Mouse (Mus musculus) stomach, embryonic 16.5 days (tissue): Measurements from ENCODE around the gene Map4k3. TPM values are rescaled to one million over a fixed set of nuclear protein-coding genes. Genes with fewer than 3 reads are reported as not detected.
A peak's percentile ranks its signal among the peaks of the same experiment; 100 is the strongest.
"Not testable (repeated sequence)": the region's sequence is repeated elsewhere in the genome, so short reads cannot be mapped to it uniquely, and the experiment has no call there.

Source experiments
- ATAC-seq: fragments of 200-750 bp; cut with Nextera tagmentation; 2 replicates; pipeline ENCODE4 v1.8.0; 2017; ENCODE audit warnings: moderate number of reproducible peaks, moderate TSS enrichment; ENCODE audit not compliant: insufficient read depth, low FRiP score
- H3K27ac ChIP-seq: fragments of 300-500 bp; sonication (generic); 2 replicates; pipeline ENCODE4 v1.5.1; 2014; ENCODE audit warnings: low read length
- H3K27me3 ChIP-seq: fragments of 300-500 bp; sonication (generic); 2 replicates; pipeline ENCODE4 v1.6.1; 2014; ENCODE audit warnings: low read length, control low read depth, mixed read lengths; ENCODE audit not compliant: control insufficient read depth, insufficient read depth
- H3K36me3 ChIP-seq: fragments of 300-500 bp; sonication (generic); 2 replicates; pipeline ENCODE4 v1.6.1; 2014; ENCODE audit warnings: low read length; ENCODE audit not compliant: control insufficient read depth, insufficient read depth
- H3K4me1 ChIP-seq: fragments of 300-500 bp; sonication (generic); 2 replicates; pipeline ENCODE4 v1.6.1; 2014; ENCODE audit warnings: low read length, control low read depth, mixed read lengths; ENCODE audit not compliant: control insufficient read depth, insufficient read depth
- H3K4me2 ChIP-seq: fragments of 300-500 bp; sonication (generic); 2 replicates; pipeline ENCODE4 v1.6.1; 2014; ENCODE audit warnings: low read depth, low read length, mixed read lengths
- H3K4me3 ChIP-seq: fragments of 300-500 bp; sonication (generic); replicated peaks from 2 replicates; pipeline ENCODE4 v1.5.1; 2014; ENCODE audit warnings: mild to moderate bottlenecking, low read length
- H3K9ac ChIP-seq: fragments of 300-500 bp; sonication (generic); 2 replicates; pipeline ENCODE4 v1.6.1; 2014; ENCODE audit warnings: low read length
- H3K9me3 ChIP-seq: fragments of 300-500 bp; sonication (generic); replicated peaks from 2 replicates; pipeline ENCODE4 v1.6.1; 2016; ENCODE audit warnings: low read length, control low read depth; ENCODE audit not compliant: control insufficient read depth
- WGBS: fragments of 180-500 bp; shearing (Covaris S2); extraction: QIAGEN DNeasy Blood & Tissue Kit; methylation state at CpG from one replicate; pipeline ENCODE4 v1.1.7; 2014; 5-methylcytosine and 5-hydroxymethylcytosine counted together
- polyA plus RNA-seq: library from polyadenylated mRNA; unstranded; fragments of >200 nt; fragmentation: Nextera tagmentation; extraction: Ambion mirVana; gene quantifications from 2 replicates; pipeline ENCODE4 v1.2.1, GENCODE M21; 2015

Map4k3 gene
- polyA plus RNA-seq, 1 experiment from 2014 or later, result 20.0 TPM

- no peak for ATAC-seq
- Histone ChIP-seq H3K9ac (no peak overlapping the region), H3K4me1 (no peaks in the 10 kb centered on the region), H3K4me2 (peak overlapping the region; percentile 67; the same call in 1 of the 2 replicates), H3K4me3 (no peak overlapping the region), H3K27ac (no peak overlapping the region), H3K9me3 (no peaks in the 10 kb centered on the region), H3K27me3 (no peaks in the 10 kb centered on the region), H3K36me3 (no peaks in the 10 kb centered on the region)
- 67% methylated on average over 4 of the region's 4 CpGs for WGBS
Observed at GRCm38 (mm10) chr17:80552653-80553052, 175.6 kb downstream of the Map4k3 start.

- Histone ChIP-seq H3K27me3 (no peaks in the 10 kb centered on the region), H3K27ac (no peak overlapping the region), H3K36me3 (no peaks in the 10 kb centered on the region), H3K4me1 (no peaks in the 10 kb centered on the region), H3K9me3 (no peaks in the 10 kb centered on the region), H3K9ac (no peak overlapping the region), H3K4me3 (no peak overlapping the region), H3K4me2 (no peak overlapping the region)
- 82% methylated on average over 15 of the region's 15 CpGs for WGBS
- no peak for ATAC-seq
Observed at GRCm38 (mm10) chr17:80550981-80551380, 177.3 kb downstream of the Map4k3 start.

- Histone ChIP-seq H3K9me3 (no peaks in the 10 kb centered on the region), H3K4me3 (no peak overlapping the region), H3K36me3 (no peaks in the 10 kb centered on the region), H3K27ac (no peak overlapping the region), H3K27me3 (no peaks in the 10 kb centered on the region), H3K9ac (no peak overlapping the region), H3K4me2 (no peak overlapping the region), H3K4me1 (no peaks in the 10 kb centered on the region)
- WGBS, result 83% methylated on average over 2 of the region's 2 CpGs
- no peak for ATAC-seq
Observed at GRCm38 (mm10) chr17:80546846-80547245, 181.4 kb downstream of the Map4k3 start.

- no peak for ATAC-seq
- no peak overlapping the region for H3K4me2 ChIP-seq
- H3K9ac ChIP-seq, result no peak overlapping the region
- WGBS, result 88% methylated on average over 8 of the region's 8 CpGs
- no peak overlapping the region for H3K27ac ChIP-seq
- no peaks in the 10 kb centered on the region for H3K4me1 ChIP-seq
- H3K4me3 ChIP-seq, result no peak overlapping the region
- no peaks in the 10 kb centered on the region for H3K36me3 ChIP-seq
- no peaks in the 10 kb centered on the region for H3K27me3 ChIP-seq
- no peaks in the 10 kb centered on the region for H3K9me3 ChIP-seq
Observed at GRCm38 (mm10) chr17:80546227-80546626, 182.1 kb downstream of the Map4k3 start.

GRCm38 (mm10) chr17:80543646-80544045, 184.6 kb downstream of the Map4k3 start:
- H3K27me3 ChIP-seq, result no peaks in the 10 kb centered on the region
- no peak overlapping the region for H3K4me3 ChIP-seq
- no peak overlapping the region for H3K4me2 ChIP-seq
- H3K9ac ChIP-seq, result no peak overlapping the region
- no peaks in the 10 kb centered on the region for H3K4me1 ChIP-seq
- H3K9me3 ChIP-seq, result no peaks in the 10 kb centered on the region
- 84% methylated on average over 20 of the region's 20 CpGs for WGBS
- H3K27ac ChIP-seq, result no peak overlapping the region
- H3K36me3 ChIP-seq, result no peaks in the 10 kb centered on the region
- no peak for ATAC-seq

- Histone ChIP-seq H3K27ac (no peak overlapping the region), H3K27me3 (no peaks in the 10 kb centered on the region), H3K9ac (no peak overlapping the region), H3K36me3 (no peaks in the 10 kb centered on the region), H3K4me3 (no peak overlapping the region), H3K4me1 (no peaks in the 10 kb centered on the region), H3K4me2 (no peak overlapping the region), H3K9me3 (no peaks in the 10 kb centered on the region)
- ATAC-seq, result no peak
- 64% methylated on average over 6 of the region's 6 CpGs for WGBS
Observed at GRCm38 (mm10) chr17:80537136-80537535, 191.1 kb downstream of the Map4k3 start.

GRCm38 (mm10) chr17:80535633-80536032, 192.7 kb downstream of the Map4k3 start:
- no peak overlapping the region for H3K4me3 ChIP-seq
- 63% methylated on average over 6 of the region's 6 CpGs for WGBS
- no peak overlapping the region for H3K4me2 ChIP-seq
- H3K27ac ChIP-seq, result no peak overlapping the region
- no peaks in the 10 kb centered on the region for H3K4me1 ChIP-seq
- H3K9me3 ChIP-seq, result no peaks in the 10 kb centered on the region
- no peaks in the 10 kb centered on the region for H3K27me3 ChIP-seq
- H3K36me3 ChIP-seq, result no peaks in the 10 kb centered on the region
- H3K9ac ChIP-seq, result no peak overlapping the region
- ATAC-seq, result no peak

- H3K27me3 ChIP-seq, H3K36me3 ChIP-seq, ATAC-seq, H3K9ac ChIP-seq, H3K9me3 ChIP-seq, H3K4me2 ChIP-seq, H3K27ac ChIP-seq, H3K4me3 ChIP-seq, H3K4me1 ChIP-seq: not testable (repeated sequence)
- WGBS, result 60% methylated on average over 2 of the region's 2 CpGs
Observed at GRCm38 (mm10) chr17:80531351-80531750, 196.9 kb downstream of the Map4k3 start.
